Mouse (Mus musculus): ENCODE measurements around the gene Spef1. TPM values are rescaled to one million over a fixed set of nuclear protein-coding genes. Genes with fewer than 3 reads are reported as not detected.

Spef1 gene
- total and polyA plus RNA-seq, 3 experiments, result 0.34 to 1.2 (median 1.0) TPM

DNA sequence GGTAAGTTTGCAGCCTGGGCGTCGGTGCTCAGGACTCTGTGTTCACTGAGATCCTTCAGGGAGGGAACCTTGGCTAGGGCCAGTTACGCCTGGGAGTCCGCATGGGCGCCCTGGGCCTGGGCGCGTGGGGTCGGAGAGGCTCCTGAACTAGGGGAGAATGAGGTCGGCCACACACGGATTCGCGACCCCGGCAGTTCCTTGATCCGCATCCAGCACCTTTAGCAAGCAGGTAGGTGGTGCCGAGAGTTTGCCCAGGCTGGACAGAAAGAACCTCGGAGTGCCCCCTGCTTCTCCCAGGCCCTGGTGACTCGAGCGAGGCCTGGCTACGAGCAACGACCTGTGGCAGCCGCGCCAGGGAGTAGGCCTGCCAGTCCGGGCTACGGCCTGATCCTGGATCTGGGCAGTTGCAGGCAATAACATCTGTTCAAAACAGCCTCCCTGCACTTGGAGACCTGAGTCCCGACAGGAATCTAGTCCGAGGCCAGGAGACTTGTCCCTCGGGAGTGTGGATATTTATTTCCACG lies 47.1 kb upstream of the Spef1 start:
- no peaks in the 10 kb centered on the region for H3K9me3 ChIP-seq (replicated peaks; ENCODE audit: low read length)
- H3K27me3 ChIP-seq (replicated peaks), result no peaks in the 10 kb centered on the region
- peaks cover 5 to 32% of the 10 kb centered on the region in 2 experiments for H3K36me3 ChIP-seq (replicated peaks in 1 of 2; ENCODE audit: control insufficient read depth in 1 of 2, insufficient read depth in 1 of 2, low read length in 1 of 2)
- H3K9ac ChIP-seq (ENCODE audit: insufficient read depth, low read depth), result peak overlapping the region; percentile 75
- peaks cover 18 to 41% of the 10 kb centered on the region in 2 experiments for H3K4me1 ChIP-seq (ENCODE audit: control insufficient read depth in 1 of 2, insufficient read depth in 2 of 2)
- no peak for DNase-seq (ENCODE audit: extremely low read depth)
- H3K27ac ChIP-seq (ENCODE audit: insufficient read depth, low read depth), result peak overlapping the region; percentile 87
- H3K4me3 ChIP-seq (replicated peaks in 1 of 3; ENCODE audit: low read depth in 2 of 3, low read length in 2 of 3, poor library complexity in 1 of 3), result peak overlapping the region; percentile 66 to 91 (median 80)
- H3K4me2 ChIP-seq (ENCODE audit: insufficient read depth, low read depth, poor library complexity, severe bottlenecking), result peak overlapping the region; percentile 98
- TF ChIP-seq KAT2A (IDR thresholded peaks at IDR 0.05; ENCODE audit: insufficient replicate concordance, low read length) (0 out of 2 replicates have a peak, but pooled peaks have one; percentile 28), MAFK (IDR thresholded peaks at IDR 0.05; ENCODE audit: insufficient replicate concordance, low read length) (no peak), CHD2 (IDR thresholded peaks at IDR 0.05; ENCODE audit: low read length) (no peak), HCFC1 (IDR thresholded peaks at IDR 0.05; ENCODE audit: low read depth, low read length) (0 out of 2 replicates have a peak, but pooled peaks have one; percentile 6), IRF4 (IDR thresholded peaks at IDR 0.05; ENCODE audit: low read depth, low read length) (no peak), ZNF384 (IDR thresholded peaks at IDR 0.05; ENCODE audit: low read depth, low read length) (no peak), JUN (IDR thresholded peaks at IDR 0.05; ENCODE audit: insufficient read depth, low read depth, low read length) (no peak), E2F4 (IDR thresholded peaks at IDR 0.05; ENCODE audit: insufficient replicate concordance, low read depth, low read length) (no peak), ELF1 (IDR thresholded peaks at IDR 0.05; ENCODE audit: low read depth, low read length) (peak; percentile 12; the same call in 1 of the 2 replicates), MEF2A (IDR thresholded peaks at IDR 0.05; ENCODE audit: borderline replicate concordance, low read depth, low read length) (no peak), EP300 (IDR thresholded peaks at IDR 0.05; ENCODE audit: low read length) (no peak), USF1 (IDR thresholded peaks at IDR 0.05; ENCODE audit: low read depth, low read length) (no peak), RAD21 (IDR thresholded peaks at IDR 0.05; ENCODE audit: low read depth, low read length) (no peak), ETS1 (conservative IDR thresholded peaks at IDR 0.05; ENCODE audit: low read depth, low read length) (0 out of 2 replicates have a peak, but pooled peaks have one; percentile 3), CHD1 (IDR thresholded peaks at IDR 0.05; ENCODE audit: low read depth, low read length) (0 out of 2 replicates have a peak, but pooled peaks have one; percentile 65), ZC3H11A (IDR thresholded peaks at IDR 0.05; ENCODE audit: low read depth, low read length) (no peak), ZMIZ1 (IDR thresholded peaks at IDR 0.05; ENCODE audit: low read depth, low read length) (no peak), USF2 (conservative IDR thresholded peaks at IDR 0.05; ENCODE audit: low read depth, low read length) (no peak), UBTF (IDR thresholded peaks at IDR 0.05; ENCODE audit: low read depth, low read length) (peak; percentile 41; the same call in 1 of the 2 replicates), POLR2AphosphoS2 (IDR thresholded peaks at IDR 0.05; ENCODE audit: low read depth, low read length) (peak; percentile 73; the same call in 1 of the 2 replicates), SIN3A (IDR thresholded peaks at IDR 0.05; ENCODE audit: low read length) (peak; percentile 72; the same call in 1 of the 2 replicates), MXI1 (IDR thresholded peaks at IDR 0.05; ENCODE audit: low read depth, low read length) (peak; percentile 46), TBP (conservative IDR thresholded peaks at IDR 0.05; ENCODE audit: low read depth, low read length) (no peak), NELFE (IDR thresholded peaks at IDR 0.05; ENCODE audit: low read depth, low read length) (peak; percentile 92), MAZ (IDR thresholded peaks at IDR 0.05; ENCODE audit: low read depth, low read length) (0 out of 2 replicates have a peak, but pooled peaks have one; percentile 58), MAX (IDR thresholded peaks at IDR 0.05; ENCODE audit: low read length) (no peak; the same call in 1 of the 2 replicates)
- peaks cover 9% of the 10 kb centered on the region; the same call in 1 of the 2 replicates for H3K79me2 ChIP-seq (replicated peaks; ENCODE audit: control insufficient read depth, extremely low read depth, insufficient read depth, poor library complexity, severe bottlenecking)
- in situ Hi-C loops (cut with MboI; ENCODE audit: low pct_ligation_motif_present, low pct_unique_long_range_greater_than_20kb, low sequenced_read_pairs), result no loop called here
- dilution Hi-C loops (cut with MboI; ENCODE audit: extremely low pct_ligation_motif_present, extremely low pct_unique_long_range_greater_than_20kb, low sequenced_read_pairs), result no loop called here
